Mouse (Mus musculus) hindbrain, embryonic 11.5 days (tissue): Measurements from ENCODE around the gene Slc35b3. TPM values are rescaled to one million over a fixed set of nuclear protein-coding genes. Genes with fewer than 3 reads are reported as not detected.

Experiments
- ATAC-seq: fragments of 200-750 bp; cut with Nextera tagmentation; 2 replicates; pipeline ENCODE4 v1.8.0; 2017; ENCODE audit warnings: mild to moderate bottlenecking, moderate TSS enrichment, moderate library complexity; ENCODE audit not compliant: low FRiP score
- DNase-seq: peaks from one replicate; pipeline ENCODE4 v3.0.0-alpha.2; 2015; ENCODE audit warnings: low spot score
- H3K27ac ChIP-seq: fragments of 300-500 bp; sonication (generic); 2 replicates; pipeline ENCODE4 v1.5.1; 2014; ENCODE audit warnings: mild to moderate bottlenecking, low read depth, low read length
- H3K27me3 ChIP-seq: fragments of 300-500 bp; sonication (generic); 2 replicates; pipeline ENCODE4 v1.6.1; 2014; ENCODE audit warnings: mild to moderate bottlenecking, low read length, moderate library complexity, mixed read lengths; ENCODE audit not compliant: control insufficient read depth, insufficient read depth
- H3K36me3 ChIP-seq: fragments of 300-500 bp; sonication (generic); 2 replicates; pipeline ENCODE4 v1.6.1; 2014; ENCODE audit warnings: mild to moderate bottlenecking, low read length, moderate library complexity, mixed read lengths; ENCODE audit not compliant: control insufficient read depth, insufficient read depth
- H3K4me1 ChIP-seq: fragments of 300-500 bp; sonication (generic); replicated peaks from 2 replicates; pipeline ENCODE4 v1.6.1; 2014; ENCODE audit warnings: low read length, mixed read lengths; ENCODE audit not compliant: control insufficient read depth, insufficient read depth
- H3K4me2 ChIP-seq: fragments of 300-500 bp; sonication (generic); replicated peaks from 2 replicates; pipeline ENCODE4 v1.6.1; 2014; ENCODE audit warnings: mild to moderate bottlenecking, low read depth, low read length
- H3K4me3 ChIP-seq: fragments of 300-500 bp; sonication (generic); 2 replicates; pipeline ENCODE4 v1.5.1; 2014; ENCODE audit warnings: low read depth, low read length
- H3K9ac ChIP-seq: fragments of 300-500 bp; sonication (generic); 2 replicates; pipeline ENCODE4 v1.6.1; 2014; ENCODE audit warnings: low read depth, low read length
- H3K9me3 ChIP-seq: fragments of 300-500 bp; sonication (generic); 2 replicates; pipeline ENCODE4 v1.6.1; 2016; ENCODE audit warnings: low read length; ENCODE audit not compliant: control insufficient read depth
- WGBS: fragments of 180-500 bp; shearing (Covaris S2); extraction: QIAGEN DNeasy Blood & Tissue Kit; methylation state at CpG from one replicate; pipeline ENCODE4 v1.1.7; 2014; 5-methylcytosine and 5-hydroxymethylcytosine counted together
- polyA plus RNA-seq: library from polyadenylated mRNA; unstranded; fragments of >200 nt; fragmentation: Nextera tagmentation; extraction: Ambion mirVana; gene quantifications from 2 replicates; pipeline ENCODE4 v1.2.1, GENCODE M21; 2014

The Slc35b3 gene
- polyA plus RNA-seq, 1 experiment from 2014 or later = 31.7 TPM

GRCm38 (mm10) chr13:38980900-38981299 lies 20.2 kb upstream of the Slc35b3 start:
- Histone ChIP-seq H3K9ac (no peak overlapping the region), H3K9me3 (no peaks in the 10 kb centered on the region), H3K36me3 (no peaks in the 10 kb centered on the region), H3K4me3 (no peak overlapping the region), H3K27ac (no peak overlapping the region), H3K4me2 (no peak overlapping the region), H3K4me1 (no peaks in the 10 kb centered on the region), H3K27me3 (no peaks in the 10 kb centered on the region)
- no peak for ATAC-seq
- DNase-seq = no peak
- 78% methylated on average over 3 of the region's 3 CpGs for WGBS

- Histone ChIP-seq H3K4me3 (no peak overlapping the region), H3K36me3 (no peaks in the 10 kb centered on the region), H3K9ac (no peak overlapping the region), H3K4me2 (no peak overlapping the region), H3K4me1 (no peaks in the 10 kb centered on the region), H3K27me3 (no peaks in the 10 kb centered on the region), H3K9me3 (no peaks in the 10 kb centered on the region), H3K27ac (no peak overlapping the region)
- ATAC-seq = no peak
- WGBS = 87% methylated on average over 6 of the region's 6 CpGs
- no peak for DNase-seq
Observed at GRCm38 (mm10) chr13:38976978-38977377, 16.3 kb upstream of the Slc35b3 start.

GRCm38 (mm10) chr13:38975853-38976252 lies 15.2 kb upstream of the Slc35b3 start:
- no peaks in the 10 kb centered on the region for H3K4me1 ChIP-seq
- ATAC-seq (no peak), DNase-seq (no peak)
- no peak overlapping the region for H3K9ac ChIP-seq
- 87% methylated on average over 5 of the region's 5 CpGs for WGBS
- H3K4me3 ChIP-seq = no peak overlapping the region
- H3K27ac ChIP-seq = no peak overlapping the region
- H3K36me3 ChIP-seq = no peaks in the 10 kb centered on the region
- H3K4me2 ChIP-seq = no peak overlapping the region
- H3K9me3 ChIP-seq = no peaks in the 10 kb centered on the region
- H3K27me3 ChIP-seq = no peaks in the 10 kb centered on the region

GRCm38 (mm10) chr13:38972602-38973001 lies 11.9 kb upstream of the Slc35b3 start:
- H3K9me3 ChIP-seq = no peaks in the 10 kb centered on the region
- no peak overlapping the region for H3K4me2 ChIP-seq
- no peak for ATAC-seq
- no peak for DNase-seq
- H3K27ac ChIP-seq = no peak overlapping the region
- H3K27me3 ChIP-seq = no peaks in the 10 kb centered on the region
- no peak overlapping the region for H3K9ac ChIP-seq
- no peaks in the 10 kb centered on the region for H3K4me1 ChIP-seq
- no peak overlapping the region for H3K4me3 ChIP-seq
- 5% methylated on average over 6 of the region's 6 CpGs for WGBS
- H3K36me3 ChIP-seq = no peaks in the 10 kb centered on the region

- Histone ChIP-seq H3K4me1 (no peaks in the 10 kb centered on the region), H3K4me2 (no peak overlapping the region), H3K27ac (no peak overlapping the region), H3K27me3 (no peaks in the 10 kb centered on the region), H3K4me3 (no peak overlapping the region), H3K9ac (no peak overlapping the region), H3K36me3 (no peaks in the 10 kb centered on the region), H3K9me3 (no peaks in the 10 kb centered on the region)
- 79% methylated on average over 4 of the region's 4 CpGs for WGBS
- DNase-seq = no peak
- ATAC-seq = no peak
Observed at GRCm38 (mm10) chr13:38971047-38971446, 10.4 kb upstream of the Slc35b3 start.

- Histone ChIP-seq H3K4me2 (no peak overlapping the region), H3K4me1 (no peaks in the 10 kb centered on the region), H3K27me3 (no peaks in the 10 kb centered on the region), H3K9ac (no peak overlapping the region), H3K36me3 (no peaks in the 10 kb centered on the region), H3K4me3 (no peak overlapping the region), H3K9me3 (no peaks in the 10 kb centered on the region), H3K27ac (no peak overlapping the region)
- DNase-seq = no peak
- no peak for ATAC-seq
- WGBS = 84% methylated on average over 1 of the region's 1 CpGs
Observed at GRCm38 (mm10) chr13:38967518-38967917, 6.8 kb upstream of the Slc35b3 start.

- Histone ChIP-seq H3K27ac (no peak overlapping the region), H3K4me1 (no peaks in the 10 kb centered on the region), H3K36me3 (no peaks in the 10 kb centered on the region), H3K27me3 (no peaks in the 10 kb centered on the region), H3K4me3 (no peak overlapping the region), H3K9ac (no peak overlapping the region), H3K4me2 (no peak overlapping the region), H3K9me3 (no peaks in the 10 kb centered on the region)
- DNase-seq (no peak), ATAC-seq (no peak)
- WGBS = 86% methylated on average over 2 of the region's 2 CpGs
Observed at GRCm38 (mm10) chr13:38966922-38967448, 6.3 kb upstream of the Slc35b3 start.

- 57% methylated on average over 2 of the region's 2 CpGs for WGBS
- DNase-seq = no peak
- Histone ChIP-seq H3K27ac (no peak overlapping the region), H3K4me2 (no peak overlapping the region), H3K4me3 (no peak overlapping the region), H3K9ac (no peak overlapping the region), H3K4me1 (no peaks in the 10 kb centered on the region), H3K27me3 (no peaks in the 10 kb centered on the region), H3K36me3 (no peaks in the 10 kb centered on the region), H3K9me3 (no peaks in the 10 kb centered on the region)
- no peak for ATAC-seq
Observed at GRCm38 (mm10) chr13:38962771-38963170, 2.1 kb upstream of the Slc35b3 start.

GRCm38 (mm10) chr13:38958037-38958436 lies 2.6 kb downstream of the Slc35b3 start:
- ATAC-seq (no peak), DNase-seq (no peak)
- H3K4me1 ChIP-seq = no peaks in the 10 kb centered on the region
- H3K36me3 ChIP-seq = no peaks in the 10 kb centered on the region
- no peak overlapping the region for H3K4me2 ChIP-seq
- H3K4me3 ChIP-seq = no peak overlapping the region
- H3K27me3 ChIP-seq = no peaks in the 10 kb centered on the region
- H3K9ac ChIP-seq = no peak overlapping the region
- no peaks in the 10 kb centered on the region for H3K9me3 ChIP-seq
- 85% methylated on average over 5 of the region's 5 CpGs for whole genome bisulfite sequencing
- no peak overlapping the region for H3K27ac ChIP-seq
